Mouse (Mus musculus) kidney, embryonic 15.5 days (tissue): ENCODE measurements at regions not wholly inside any gene's neighbourhood (a gene's known extent, or its start where the extent isn't known, plus 50 kb on each side); places are given as distances from the start of the nearest gene placed in this dataset.

Experiments
- ATAC-seq: fragments of 200-750 bp; cut with Nextera tagmentation; replicated peaks from 2 replicates; pipeline ENCODE4 v1.8.0; 2017; ENCODE audit warnings: moderate TSS enrichment; ENCODE audit not compliant: low FRiP score
- H3K27ac ChIP-seq: fragments of 300-500 bp; sonication (generic); 2 replicates; pipeline ENCODE4 v1.5.1; 2015; ENCODE audit warnings: mild to moderate bottlenecking, inconsistent platforms
- H3K27me3 ChIP-seq: fragments of 300-500 bp; sonication (generic); 2 replicates; pipeline ENCODE4 v1.6.1; 2015; ENCODE audit warnings: inconsistent platforms
- H3K36me3 ChIP-seq: fragments of 300-500 bp; sonication (generic); 2 replicates; pipeline ENCODE4 v1.6.1; 2015; ENCODE audit warnings: inconsistent platforms
- H3K4me1 ChIP-seq: fragments of 300-500 bp; sonication (generic); 2 replicates; pipeline ENCODE4 v1.6.1; 2015; ENCODE audit warnings: inconsistent platforms
- H3K4me2 ChIP-seq: fragments of 300-500 bp; sonication (generic); 2 replicates; pipeline ENCODE4 v1.6.1; 2015; ENCODE audit warnings: moderate library complexity, mild to moderate bottlenecking, inconsistent platforms
- H3K4me3 ChIP-seq: fragments of 300-500 bp; sonication (generic); replicated peaks from 2 replicates; pipeline ENCODE4 v1.5.1; 2015; ENCODE audit warnings: mild to moderate bottlenecking, inconsistent platforms
- H3K9ac ChIP-seq: fragments of 300-500 bp; sonication (generic); 2 replicates; pipeline ENCODE4 v1.6.1; 2015; ENCODE audit warnings: mild to moderate bottlenecking, inconsistent platforms
- H3K9me3 ChIP-seq: fragments of 300-500 bp; sonication (generic); replicated peaks from 2 replicates; pipeline ENCODE4 v1.6.1; 2016; ENCODE audit warnings: inconsistent platforms
- WGBS: fragments of 180-500 bp; shearing (Covaris S2); methylation state at CpG from one replicate; pipeline ENCODE4 v1.1.7; 2015; ENCODE audit warnings: mixed read lengths; 5-methylcytosine and 5-hydroxymethylcytosine counted together

DNA sequence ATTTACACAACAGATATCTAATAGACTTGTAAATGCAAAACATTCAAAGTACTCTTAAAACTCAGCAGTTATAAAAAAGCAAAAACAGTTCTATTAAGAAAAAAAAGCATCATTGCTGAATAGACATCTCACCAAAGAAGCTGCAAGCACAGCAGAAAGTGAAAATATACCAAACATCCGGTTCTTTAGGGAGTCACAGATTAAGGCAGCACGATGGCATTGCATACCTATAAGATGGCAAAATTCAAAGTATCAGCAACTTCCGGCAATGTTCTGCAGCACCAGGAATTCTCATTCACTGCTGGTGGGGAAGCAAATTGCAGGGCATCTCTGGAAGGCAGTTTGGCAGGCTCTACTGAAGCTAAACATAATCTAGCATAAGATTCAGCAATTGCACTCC lies 882.6 kb downstream of the Car8 start:
- Histone ChIP-seq H3K36me3 (no peaks in the 10 kb centered on the region), H3K9ac (no peak overlapping the region), H3K4me3 (no peak overlapping the region), H3K27ac (no peak overlapping the region), H3K4me1 (no peaks in the 10 kb centered on the region), H3K4me2 (no peak overlapping the region), H3K27me3 (no peaks in the 10 kb centered on the region), H3K9me3 (no peaks in the 10 kb centered on the region)
- WGBS, result 86% methylated on average over 3 of the region's 3 CpGs
- ATAC-seq, result no peak

DNA sequence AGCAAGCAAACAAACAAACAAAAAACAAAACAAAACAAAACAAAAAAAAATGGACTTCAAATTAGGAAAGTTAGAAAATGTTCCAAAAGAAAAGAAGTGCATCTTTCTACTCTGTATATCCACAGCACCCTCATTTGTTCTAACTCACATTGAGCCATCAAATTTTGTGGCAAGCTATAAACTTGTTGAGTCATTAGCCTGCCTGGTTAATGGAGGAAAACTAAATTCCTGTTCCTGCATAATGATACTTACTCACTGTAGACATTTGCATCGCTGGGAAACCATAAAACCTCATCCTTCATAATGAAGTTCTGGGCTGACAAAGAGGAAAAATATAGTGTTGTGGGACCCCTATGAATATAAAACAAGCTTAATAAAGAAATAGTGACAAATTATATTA lies 891.5 kb downstream of the Car8 start:
- no peak overlapping the region for H3K27ac ChIP-seq
- no peak overlapping the region for H3K4me2 ChIP-seq
- H3K4me3 ChIP-seq, result no peak overlapping the region
- H3K27me3 ChIP-seq, result no peaks in the 10 kb centered on the region
- no peaks in the 10 kb centered on the region for H3K4me1 ChIP-seq
- 53% methylated on average over 1 of the region's 1 CpGs for WGBS
- no peak overlapping the region for H3K9ac ChIP-seq
- no peak for ATAC-seq
- H3K9me3 ChIP-seq, result no peaks in the 10 kb centered on the region
- H3K36me3 ChIP-seq, result no peaks in the 10 kb centered on the region

DNA sequence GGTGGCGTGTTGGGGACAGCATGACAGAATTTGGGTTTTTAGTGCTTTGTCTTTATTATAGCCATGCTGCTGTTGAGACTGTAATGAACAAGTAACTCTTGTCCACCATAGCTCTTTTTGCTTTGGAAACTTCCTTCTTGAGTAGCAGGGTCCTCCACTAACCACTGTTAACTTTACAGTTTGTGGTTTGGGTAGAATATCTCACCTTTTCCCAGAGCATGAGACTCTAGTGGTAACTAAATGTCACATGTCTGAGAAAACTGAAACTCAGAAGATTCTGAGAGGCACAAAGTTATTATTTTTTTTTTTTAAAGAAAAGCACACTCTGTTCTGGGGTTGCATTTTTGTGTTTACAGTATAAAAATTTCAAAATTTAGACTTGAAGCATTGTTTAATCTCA lies 897.7 kb downstream of the Car8 start:
- 97% methylated on average over 1 of the region's 1 CpGs for WGBS
- no peaks in the 10 kb centered on the region for H3K9me3 ChIP-seq
- H3K27ac ChIP-seq, result no peak overlapping the region
- H3K4me2 ChIP-seq, result no peak overlapping the region
- no peak overlapping the region for H3K9ac ChIP-seq
- H3K4me1 ChIP-seq, result no peaks in the 10 kb centered on the region
- H3K36me3 ChIP-seq, result no peaks in the 10 kb centered on the region
- H3K27me3 ChIP-seq, result no peaks in the 10 kb centered on the region
- no peak overlapping the region for H3K4me3 ChIP-seq
- ATAC-seq, result no peak

- Histone ChIP-seq H3K4me2 (no peak overlapping the region), H3K9ac (no peak overlapping the region), H3K27me3 (no peaks in the 10 kb centered on the region), H3K9me3 (no peaks in the 10 kb centered on the region), H3K36me3 (no peaks in the 10 kb centered on the region), H3K4me3 (no peak overlapping the region), H3K27ac (no peak overlapping the region), H3K4me1 (no peaks in the 10 kb centered on the region)
- WGBS, result 62% methylated on average over 4 of the region's 4 CpGs
- no peak for ATAC-seq
Observed at GRCm38 (mm10) chr4:7314261-7314660, 924.6 kb downstream of the Car8 start.

DNA sequence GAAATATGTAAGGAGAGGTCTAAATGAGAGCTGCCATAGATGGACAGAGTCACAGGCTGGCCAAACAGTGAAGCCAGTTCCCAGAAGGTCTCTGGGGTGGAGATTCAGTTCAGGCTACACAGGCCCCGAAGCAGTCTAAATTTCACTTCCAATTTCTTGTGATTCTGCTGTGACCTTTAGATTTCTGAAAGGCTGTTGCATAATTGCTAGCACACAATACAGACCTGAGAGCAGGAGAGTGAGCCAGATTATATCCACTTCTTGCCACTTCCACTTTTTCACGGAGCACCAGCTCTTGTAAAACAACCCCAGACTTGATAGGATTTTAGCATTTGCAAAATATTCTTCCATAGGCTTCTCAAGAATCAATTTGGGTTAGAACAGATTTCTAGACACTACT lies 925.6 kb downstream of the Car8 start:
- Histone ChIP-seq H3K9me3 (no peaks in the 10 kb centered on the region), H3K27me3 (no peaks in the 10 kb centered on the region), H3K4me2 (no peak overlapping the region), H3K4me3 (no peak overlapping the region), H3K4me1 (no peaks in the 10 kb centered on the region), H3K27ac (no peak overlapping the region), H3K9ac (no peak overlapping the region), H3K36me3 (no peaks in the 10 kb centered on the region)
- WGBS, result 89% methylated on average over 2 of the region's 2 CpGs
- no peak for ATAC-seq

DNA sequence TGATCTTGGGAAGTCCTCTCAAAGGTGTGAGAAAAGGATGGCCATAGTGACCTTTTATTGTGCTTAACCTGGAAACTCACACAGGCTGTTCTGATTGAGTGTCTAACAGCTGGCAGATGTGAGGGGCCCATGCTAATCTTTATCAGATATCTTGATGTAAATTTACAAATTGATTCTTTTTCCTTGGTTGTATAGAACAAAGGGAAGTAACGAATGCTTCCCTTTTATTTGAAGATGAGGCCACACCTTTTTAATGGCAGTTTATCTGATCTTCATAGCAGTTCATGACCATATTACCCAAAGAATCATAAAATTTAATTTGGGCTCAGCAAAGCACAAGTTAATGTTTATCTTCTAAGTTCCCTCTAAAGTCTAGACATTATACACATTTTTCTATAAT lies 926.7 kb downstream of the Car8 start:
- no peak for ATAC-seq
- 64% methylated on average over 1 of the region's 1 CpGs for WGBS
- Histone ChIP-seq H3K27me3 (no peaks in the 10 kb centered on the region), H3K4me3 (no peak overlapping the region), H3K9ac (no peak overlapping the region), H3K36me3 (no peaks in the 10 kb centered on the region), H3K27ac (no peak overlapping the region), H3K4me1 (no peaks in the 10 kb centered on the region), H3K9me3 (no peaks in the 10 kb centered on the region), H3K4me2 (no peak overlapping the region)

GRCm38 (mm10) chr4:7269047-7269446 lies 969.8 kb downstream of the Car8 start:
- Histone ChIP-seq H3K4me2 (no peak overlapping the region), H3K27ac (no peak overlapping the region), H3K4me3 (no peak overlapping the region), H3K36me3 (no peaks in the 10 kb centered on the region), H3K9me3 (no peaks in the 10 kb centered on the region), H3K9ac (no peak overlapping the region), H3K4me1 (no peaks in the 10 kb centered on the region), H3K27me3 (no peaks in the 10 kb centered on the region)
- ATAC-seq, result no peak
- 89% methylated on average over 4 of the region's 4 CpGs for WGBS

DNA sequence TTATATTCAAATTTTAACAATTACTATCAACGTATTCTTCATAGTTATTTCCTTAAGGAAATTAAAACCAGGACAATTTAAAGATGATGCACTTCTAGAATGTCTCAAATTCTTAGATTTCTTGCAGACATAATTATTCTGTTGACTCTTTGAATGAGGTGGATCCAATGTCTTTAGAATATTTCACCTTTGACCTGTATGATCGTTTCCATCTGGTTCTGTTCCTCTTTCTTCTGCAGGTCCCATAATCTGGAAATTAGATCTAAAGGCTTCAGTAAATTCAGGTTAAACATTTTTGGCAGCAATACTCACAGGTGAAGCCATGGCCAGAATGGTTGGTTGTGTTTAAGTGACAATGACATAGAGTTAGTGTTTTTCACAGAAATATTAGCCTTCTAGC lies 982.4 kb downstream of the Car8 start:
- Histone ChIP-seq H3K27me3 (no peaks in the 10 kb centered on the region), H3K4me3 (no peak overlapping the region), H3K9me3 (no peaks in the 10 kb centered on the region), H3K36me3 (no peaks in the 10 kb centered on the region), H3K4me1 (no peaks in the 10 kb centered on the region), H3K27ac (no peak overlapping the region), H3K9ac (no peak overlapping the region), H3K4me2 (no peak overlapping the region)
- ATAC-seq, result no peak
- WGBS, result 79% methylated on average over 2 of the region's 2 CpGs

GRCm38 (mm10) chr4:7253616-7254015 lies 985.2 kb downstream of the Car8 start:
- H3K4me2 ChIP-seq, result no peak overlapping the region
- no peak overlapping the region for H3K4me3 ChIP-seq
- H3K9ac ChIP-seq, result no peak overlapping the region
- no peaks in the 10 kb centered on the region for H3K4me1 ChIP-seq
- WGBS, result 85% methylated on average over 2 of the region's 2 CpGs
- no peaks in the 10 kb centered on the region for H3K36me3 ChIP-seq
- no peak overlapping the region for H3K27ac ChIP-seq
- no peak for ATAC-seq
- H3K27me3 ChIP-seq, result no peaks in the 10 kb centered on the region
- H3K9me3 ChIP-seq, result no peaks in the 10 kb centered on the region

- Histone ChIP-seq H3K27me3 (no peaks in the 10 kb centered on the region), H3K9me3 (no peaks in the 10 kb centered on the region), H3K27ac (no peak overlapping the region), H3K4me2 (no peak overlapping the region), H3K36me3 (no peaks in the 10 kb centered on the region), H3K4me3 (no peak overlapping the region), H3K9ac (no peak overlapping the region), H3K4me1 (no peaks in the 10 kb centered on the region)
- no peak for ATAC-seq
- WGBS, result 90% methylated on average over 2 of the region's 2 CpGs
Observed at GRCm38 (mm10) chr4:7251641-7252040, 987.2 kb downstream of the Car8 start.

GRCm38 (mm10) chr4:7247816-7248215 lies 991.0 kb downstream of the Car8 start:
- no peaks in the 10 kb centered on the region for H3K9me3 ChIP-seq
- WGBS, result 82% methylated on average over 4 of the region's 4 CpGs
- no peak overlapping the region for H3K4me3 ChIP-seq
- no peak overlapping the region for H3K4me2 ChIP-seq
- H3K27me3 ChIP-seq, result no peaks in the 10 kb centered on the region
- no peak for ATAC-seq
- H3K9ac ChIP-seq, result no peak overlapping the region
- H3K27ac ChIP-seq, result no peak overlapping the region
- H3K36me3 ChIP-seq, result no peaks in the 10 kb centered on the region
- H3K4me1 ChIP-seq, result no peaks in the 10 kb centered on the region

DNA sequence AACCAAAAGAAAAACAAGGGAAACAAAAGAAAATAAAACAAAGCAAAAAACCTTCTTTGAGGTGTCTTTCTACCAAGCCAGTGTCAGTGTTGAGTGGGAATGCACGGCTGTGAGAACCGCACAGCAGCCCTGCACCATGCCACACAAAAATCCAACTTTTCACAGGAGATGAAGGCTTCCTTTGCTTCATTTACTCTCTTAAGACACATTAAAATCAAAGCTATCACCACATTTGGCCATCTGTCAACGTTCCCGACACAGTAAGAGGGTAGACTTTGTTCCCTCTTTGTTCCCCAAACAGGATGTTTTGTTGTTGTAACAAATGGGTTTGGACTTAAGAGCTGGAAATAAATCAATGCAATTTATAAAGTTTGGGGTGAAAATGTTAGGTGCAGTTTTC lies 991.6 kb downstream of the Car8 start:
- no peak overlapping the region for H3K4me3 ChIP-seq
- 59% methylated on average over 4 of the region's 4 CpGs for WGBS
- no peaks in the 10 kb centered on the region for H3K36me3 ChIP-seq
- no peaks in the 10 kb centered on the region for H3K9me3 ChIP-seq
- ATAC-seq, result no peak
- H3K27ac ChIP-seq, result no peak overlapping the region
- H3K9ac ChIP-seq, result no peak overlapping the region
- H3K4me2 ChIP-seq, result no peak overlapping the region
- no peaks in the 10 kb centered on the region for H3K27me3 ChIP-seq
- H3K4me1 ChIP-seq, result no peaks in the 10 kb centered on the region

DNA sequence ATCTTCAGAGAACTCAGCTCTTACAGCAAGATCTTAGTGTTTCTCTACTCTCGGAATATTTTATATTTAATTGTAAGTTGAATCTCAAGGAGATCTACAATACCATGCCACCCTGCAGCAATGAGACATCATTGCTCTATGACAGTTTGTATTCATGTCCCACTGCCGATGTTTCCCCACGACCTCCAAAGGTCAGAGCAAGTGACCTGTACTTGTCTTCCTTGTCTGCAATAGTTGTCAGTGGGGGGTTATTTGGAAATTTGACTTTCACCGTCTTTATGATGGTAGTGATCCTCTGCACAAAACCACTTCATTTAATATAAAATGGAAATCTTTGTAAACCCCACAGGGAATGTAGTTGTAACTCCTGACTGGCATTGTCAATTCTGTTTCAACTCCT lies 992.0 kb downstream of the Car8 start:
- Histone ChIP-seq H3K9ac (no peak overlapping the region), H3K9me3 (no peaks in the 10 kb centered on the region), H3K27ac (no peak overlapping the region), H3K36me3 (no peaks in the 10 kb centered on the region), H3K4me2 (no peak overlapping the region), H3K27me3 (no peaks in the 10 kb centered on the region), H3K4me3 (no peak overlapping the region), H3K4me1 (no peaks in the 10 kb centered on the region)
- ATAC-seq, result no peak
- 78% methylated on average over 4 of the region's 4 CpGs for WGBS
